Mouse (Mus musculus) thymus, adult 2 months (tissue): Measurements from ENCODE around the gene Hoxb9.

Source experiments
- CTCF ChIP-seq: fragments of 200-500 bp; IDR thresholded peaks from 2 replicates; pipeline ENCODE4 v1.5.1; 2012; ENCODE audit warnings: mild to moderate bottlenecking, control low read depth, low read length, moderate library complexity, borderline replicate concordance; ENCODE audit not compliant: control insufficient read depth, poor library complexity, insufficient read depth; ENCODE audit errors: extremely low read depth
- POLR2A ChIP-seq: fragments of 200-500 bp; IDR thresholded peaks from 2 replicates; pipeline ENCODE4 v1.6.1; 2012; ENCODE audit warnings: mild to moderate bottlenecking, low read length, control low read depth, moderate library complexity; ENCODE audit not compliant: control insufficient read depth, poor library complexity, insufficient read depth; ENCODE audit errors: extremely low read depth

DNA sequence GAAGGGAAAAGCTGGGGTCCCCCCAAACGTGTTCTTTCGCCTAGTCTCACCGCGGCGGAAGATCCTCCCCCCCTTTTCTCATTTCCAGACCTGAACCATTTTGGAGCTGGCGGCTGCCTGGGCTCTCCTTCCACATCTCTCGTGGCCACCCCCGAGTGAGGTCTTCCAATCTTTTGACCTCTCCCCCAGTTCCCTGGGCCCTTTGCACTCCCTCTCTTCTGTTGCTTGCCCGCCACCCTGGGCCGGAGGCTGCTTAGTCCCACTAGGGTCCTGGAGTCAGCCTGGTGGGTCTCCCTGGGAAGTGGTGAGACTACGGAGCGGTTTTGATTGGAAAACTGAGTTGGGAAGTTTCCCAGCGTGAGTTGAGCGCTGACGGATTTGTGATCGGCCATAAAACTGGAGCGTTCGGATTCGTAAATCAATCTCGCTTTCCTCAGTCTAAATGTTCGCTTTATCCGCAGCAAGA lies 54.5 kb downstream of the Hoxb9 start:
- TF ChIP-seq CTCF (no peak), POLR2A (no peak)
